Mouse (Mus musculus): ENCODE results near the gene Ccdc39. TPM values are rescaled to one million over a fixed set of nuclear protein-coding genes. Genes with fewer than 3 reads are reported as not detected.

Gene Ccdc39
- polyA plus RNA-seq (2014; fragmentation: Nextera tagmentation; extraction: Ambion mirVana), result 5.9 and 6.9 TPM in 2 replicates

DNA sequence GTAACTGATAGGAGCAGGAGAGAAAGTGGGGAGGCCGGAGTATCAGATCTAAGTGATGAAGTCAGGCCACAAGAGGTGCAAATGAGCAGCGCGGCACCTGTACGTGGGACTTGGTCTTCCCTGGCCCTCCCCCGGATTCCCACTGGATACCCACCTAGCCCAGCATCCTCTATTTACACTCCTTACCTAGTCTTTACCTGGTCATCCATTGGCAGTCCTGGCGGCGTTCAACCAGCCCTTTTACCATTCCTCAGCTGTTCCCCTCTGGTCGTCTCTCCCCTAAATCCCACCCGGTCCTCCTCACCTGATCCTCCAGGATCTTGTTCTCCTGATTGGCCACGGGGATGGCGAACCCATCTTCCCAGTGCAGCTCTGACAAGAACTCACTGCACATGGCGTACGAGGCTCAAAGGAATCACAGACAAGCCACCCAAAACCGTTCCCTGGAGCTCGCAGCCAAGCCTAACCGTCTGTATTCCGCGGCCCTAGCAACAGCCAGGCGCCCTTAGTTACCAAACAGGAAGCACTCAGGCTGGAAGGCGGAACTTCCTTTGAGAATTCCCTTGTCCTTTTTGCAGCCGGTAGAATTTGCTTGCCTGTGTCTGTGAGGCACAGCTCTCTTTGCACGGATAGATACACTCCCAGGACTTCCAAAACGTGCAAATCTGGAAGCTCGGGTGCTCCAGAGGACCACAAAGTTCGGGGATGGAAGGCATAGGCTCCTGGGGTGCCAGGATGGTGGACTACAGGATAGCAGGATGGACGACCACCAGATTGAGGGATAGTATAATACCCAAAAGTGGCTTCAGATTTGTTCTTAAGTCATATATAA lies at the start of gene Ccdc39:
TSS of gene Ccdc39 (minus strand) at position 510 of the 832 bp plus-strand sequence.
- Histone ChIP-seq H3K4me3 (ENCODE audit: low read depth, low read length) (peak within 1 kb of the TSS; percentile 41), H3K9ac (replicated peaks; ENCODE audit: low read depth, low read length) (peak within 1 kb of the TSS; percentile 53), H3K4me2 (replicated peaks; ENCODE audit: low read depth, low read length) (peak within 1 kb of the TSS; percentile 71), H3K4me1 (ENCODE audit: control insufficient read depth, insufficient read depth, low read length) (peaks cover 5% of the 10 kb centered on the region; the same call in 1 of the 2 replicates), H3K9me3 (ENCODE audit: control insufficient read depth, low read depth, low read length) (no peaks in the 10 kb centered on the region), H3K27ac (ENCODE audit: low read length) (no peak within 1 kb of the TSS), H3K27me3 (ENCODE audit: control insufficient read depth, insufficient read depth, low read length) (no peaks in the 10 kb centered on the region), H3K36me3 (ENCODE audit: control insufficient read depth, insufficient read depth, low read length) (no peaks in the 10 kb centered on the region)
- ATAC-seq (ENCODE audit: insufficient number of reproducible peaks, insufficient read depth, low FRiP score, low read depth), result peak; percentile 88; the same call in 1 of the 2 replicates
- 4% methylated on average over 26 of the region's 26 CpGs for WGBS

DNA sequence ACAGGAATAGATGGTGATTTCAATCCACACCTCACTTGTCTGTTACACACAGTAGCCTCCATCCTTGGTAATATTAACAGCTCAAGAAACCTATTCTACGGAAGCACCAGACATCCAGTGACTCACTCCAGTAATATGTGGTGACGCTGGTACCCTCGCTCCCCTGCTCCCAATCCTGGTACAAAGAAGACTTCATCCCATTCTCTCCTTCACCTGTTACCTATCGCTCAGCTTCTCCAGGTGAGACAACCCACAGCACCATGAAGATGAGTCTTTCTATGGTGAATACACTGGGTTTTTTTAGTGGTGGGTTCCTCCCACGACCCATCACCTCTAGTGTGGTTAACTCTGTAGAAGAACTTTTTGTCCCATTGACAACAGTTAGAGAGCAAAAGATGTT lies 49.3 kb upstream of the Ccdc39 start:
- H3K9ac ChIP-seq (replicated peaks; ENCODE audit: low read depth, low read length), result no peak overlapping the region
- no peaks in the 10 kb centered on the region for H3K27me3 ChIP-seq (ENCODE audit: control insufficient read depth, insufficient read depth, low read length)
- H3K4me1 ChIP-seq (ENCODE audit: control insufficient read depth, insufficient read depth, low read length), result no peaks in the 10 kb centered on the region
- H3K36me3 ChIP-seq (ENCODE audit: control insufficient read depth, insufficient read depth, low read length), result no peaks in the 10 kb centered on the region
- no peak overlapping the region for H3K27ac ChIP-seq (ENCODE audit: low read length)
- no peak overlapping the region for H3K4me3 ChIP-seq (ENCODE audit: low read depth, low read length)
- no peak overlapping the region for H3K4me2 ChIP-seq (replicated peaks; ENCODE audit: low read depth, low read length)
- no peak for ATAC-seq (ENCODE audit: insufficient number of reproducible peaks, insufficient read depth, low FRiP score, low read depth)
- WGBS, result 91% methylated on average over 5 of the region's 5 CpGs
- no peaks in the 10 kb centered on the region for H3K9me3 ChIP-seq (ENCODE audit: control insufficient read depth, low read depth, low read length)

DNA sequence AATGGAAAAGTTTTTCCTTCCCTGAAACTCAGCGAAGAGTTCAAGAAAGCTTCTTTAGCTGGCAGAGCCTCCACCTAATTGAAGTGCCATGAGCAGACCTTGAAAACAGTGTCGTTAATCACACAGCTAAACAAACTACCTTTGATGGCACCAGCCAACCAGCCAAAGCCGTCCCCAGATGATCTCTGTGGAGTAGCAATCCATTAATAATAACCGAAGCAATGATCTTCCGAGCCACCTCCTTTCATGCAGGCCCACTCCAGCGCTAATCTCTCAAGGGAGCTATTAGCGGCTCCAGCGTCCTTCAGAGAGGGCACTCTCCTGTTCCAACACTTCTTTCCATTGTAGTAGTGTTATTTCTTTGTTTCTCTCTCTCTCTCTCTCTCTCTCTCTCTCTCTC lies 43.3 kb upstream of the Ccdc39 start:
- WGBS, result 26% methylated on average over 8 of the region's 8 CpGs
- H3K4me1 ChIP-seq (ENCODE audit: control insufficient read depth, insufficient read depth, low read length), result no peaks in the 10 kb centered on the region
- no peak for ATAC-seq (ENCODE audit: insufficient number of reproducible peaks, insufficient read depth, low FRiP score, low read depth)

DNA sequence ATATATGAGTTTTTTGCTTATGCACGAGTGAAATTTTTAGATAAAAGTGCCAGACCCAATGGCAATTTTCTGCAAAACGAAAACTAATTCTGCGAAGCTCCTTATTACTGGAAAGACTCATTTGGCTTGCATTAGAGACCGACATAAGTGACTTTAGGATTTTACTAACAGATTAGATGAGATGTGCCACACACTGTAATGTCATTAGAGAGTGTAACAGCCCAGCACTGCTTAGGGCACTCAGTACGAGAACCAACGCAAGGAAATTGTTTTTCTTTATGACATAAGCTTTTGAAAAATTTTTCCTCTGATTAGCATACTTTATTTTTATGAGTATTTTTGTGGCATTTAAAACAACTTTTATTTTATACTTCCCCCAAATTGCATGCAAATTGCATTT lies 39.0 kb upstream of the Ccdc39 start:
- Histone ChIP-seq H3K27me3 (ENCODE audit: control insufficient read depth, insufficient read depth, low read length) (no peaks in the 10 kb centered on the region), H3K27ac (ENCODE audit: low read length) (no peak overlapping the region), H3K4me1 (ENCODE audit: control insufficient read depth, insufficient read depth, low read length) (no peaks in the 10 kb centered on the region), H3K4me2 (replicated peaks; ENCODE audit: low read depth, low read length) (no peak overlapping the region), H3K9me3 (ENCODE audit: control insufficient read depth, low read depth, low read length) (no peaks in the 10 kb centered on the region), H3K9ac (replicated peaks; ENCODE audit: low read depth, low read length) (no peak overlapping the region), H3K4me3 (ENCODE audit: low read depth, low read length) (no peak overlapping the region), H3K36me3 (ENCODE audit: control insufficient read depth, insufficient read depth, low read length) (no peaks in the 10 kb centered on the region)
- 82% methylated on average over 6 of the region's 6 CpGs for WGBS
- no peak for ATAC-seq (ENCODE audit: insufficient number of reproducible peaks, insufficient read depth, low FRiP score, low read depth)

More for the DNA sequence above, 43.3 kb upstream of the Ccdc39 start:
- no peaks in the 10 kb centered on the region for H3K27me3 ChIP-seq (ENCODE audit: control insufficient read depth, insufficient read depth, low read length)
- H3K9me3 ChIP-seq (ENCODE audit: control insufficient read depth, low read depth, low read length), result no peaks in the 10 kb centered on the region
- H3K4me3 ChIP-seq (ENCODE audit: low read depth, low read length), result no peak overlapping the region
- no peak overlapping the region for H3K4me2 ChIP-seq (replicated peaks; ENCODE audit: low read depth, low read length)
- H3K27ac ChIP-seq (ENCODE audit: low read length), result no peak overlapping the region
- no peaks in the 10 kb centered on the region for H3K36me3 ChIP-seq (ENCODE audit: control insufficient read depth, insufficient read depth, low read length)
- no peak overlapping the region for H3K9ac ChIP-seq (replicated peaks; ENCODE audit: low read depth, low read length)

DNA sequence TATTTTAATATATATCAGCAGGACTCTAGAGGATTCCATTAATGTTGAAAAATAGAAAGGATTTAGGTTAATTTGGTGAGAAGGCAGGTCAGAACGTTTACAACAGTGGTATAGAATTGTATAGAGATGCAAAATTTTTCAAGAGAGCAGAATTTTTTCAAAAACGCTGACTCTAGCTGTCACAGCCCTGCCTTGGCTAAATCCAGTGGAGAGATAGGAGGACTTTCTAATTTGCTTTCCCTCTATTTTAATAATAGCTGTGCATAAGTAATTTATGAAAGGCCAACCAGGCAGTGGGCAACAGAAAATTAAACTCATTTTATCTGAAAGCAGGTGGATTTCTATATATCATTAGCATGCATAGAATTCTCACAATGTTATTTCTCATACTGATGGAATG lies 38.6 kb upstream of the Ccdc39 start:
- no peak overlapping the region for H3K4me2 ChIP-seq (replicated peaks; ENCODE audit: low read depth, low read length)
- H3K4me1 ChIP-seq (ENCODE audit: control insufficient read depth, insufficient read depth, low read length), result no peaks in the 10 kb centered on the region
- H3K27me3 ChIP-seq (ENCODE audit: control insufficient read depth, insufficient read depth, low read length), result no peaks in the 10 kb centered on the region
- H3K9me3 ChIP-seq (ENCODE audit: control insufficient read depth, low read depth, low read length), result no peaks in the 10 kb centered on the region
- H3K36me3 ChIP-seq (ENCODE audit: control insufficient read depth, insufficient read depth, low read length), result no peaks in the 10 kb centered on the region
- no peak overlapping the region for H3K4me3 ChIP-seq (ENCODE audit: low read depth, low read length)
- 79% methylated on average over 2 of the region's 2 CpGs for whole genome bisulfite sequencing
- H3K9ac ChIP-seq (replicated peaks; ENCODE audit: low read depth, low read length), result no peak overlapping the region
- H3K27ac ChIP-seq (ENCODE audit: low read length), result no peak overlapping the region
- ATAC-seq (ENCODE audit: insufficient number of reproducible peaks, insufficient read depth, low FRiP score, low read depth), result no peak

DNA sequence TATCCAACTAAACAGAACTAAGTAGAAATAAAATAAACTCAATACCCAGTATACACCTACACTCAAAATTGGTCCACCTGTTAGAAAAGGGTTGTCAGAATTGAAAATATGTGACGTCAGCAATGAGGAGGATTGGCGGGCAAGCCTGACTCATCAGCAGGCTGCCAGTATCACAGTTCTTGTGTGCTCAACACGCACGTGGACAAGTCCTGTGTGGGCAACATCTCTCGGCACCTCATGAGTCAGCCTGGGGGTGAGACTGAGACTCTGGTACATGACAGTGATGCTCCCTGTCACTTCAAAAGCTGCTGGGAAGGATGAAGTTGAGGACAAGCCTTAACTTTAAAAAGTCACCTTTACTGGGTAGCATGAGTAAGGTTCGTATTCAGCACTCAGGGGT lies 34.6 kb upstream of the Ccdc39 start:
- no peaks in the 10 kb centered on the region for H3K4me1 ChIP-seq (ENCODE audit: control insufficient read depth, insufficient read depth, low read length)
- H3K27ac ChIP-seq (ENCODE audit: low read length), result no peak overlapping the region
- WGBS, result 87% methylated on average over 6 of the region's 6 CpGs
- no peak for ATAC-seq (ENCODE audit: insufficient number of reproducible peaks, insufficient read depth, low FRiP score, low read depth)
- no peak overlapping the region for H3K4me3 ChIP-seq (ENCODE audit: low read depth, low read length)
- H3K9me3 ChIP-seq (ENCODE audit: control insufficient read depth, low read depth, low read length), result no peaks in the 10 kb centered on the region
- no peak overlapping the region for H3K4me2 ChIP-seq (replicated peaks; ENCODE audit: low read depth, low read length)
- no peak overlapping the region for H3K9ac ChIP-seq (replicated peaks; ENCODE audit: low read depth, low read length)
- no peaks in the 10 kb centered on the region for H3K27me3 ChIP-seq (ENCODE audit: control insufficient read depth, insufficient read depth, low read length)
- H3K36me3 ChIP-seq (ENCODE audit: control insufficient read depth, insufficient read depth, low read length), result no peaks in the 10 kb centered on the region

DNA sequence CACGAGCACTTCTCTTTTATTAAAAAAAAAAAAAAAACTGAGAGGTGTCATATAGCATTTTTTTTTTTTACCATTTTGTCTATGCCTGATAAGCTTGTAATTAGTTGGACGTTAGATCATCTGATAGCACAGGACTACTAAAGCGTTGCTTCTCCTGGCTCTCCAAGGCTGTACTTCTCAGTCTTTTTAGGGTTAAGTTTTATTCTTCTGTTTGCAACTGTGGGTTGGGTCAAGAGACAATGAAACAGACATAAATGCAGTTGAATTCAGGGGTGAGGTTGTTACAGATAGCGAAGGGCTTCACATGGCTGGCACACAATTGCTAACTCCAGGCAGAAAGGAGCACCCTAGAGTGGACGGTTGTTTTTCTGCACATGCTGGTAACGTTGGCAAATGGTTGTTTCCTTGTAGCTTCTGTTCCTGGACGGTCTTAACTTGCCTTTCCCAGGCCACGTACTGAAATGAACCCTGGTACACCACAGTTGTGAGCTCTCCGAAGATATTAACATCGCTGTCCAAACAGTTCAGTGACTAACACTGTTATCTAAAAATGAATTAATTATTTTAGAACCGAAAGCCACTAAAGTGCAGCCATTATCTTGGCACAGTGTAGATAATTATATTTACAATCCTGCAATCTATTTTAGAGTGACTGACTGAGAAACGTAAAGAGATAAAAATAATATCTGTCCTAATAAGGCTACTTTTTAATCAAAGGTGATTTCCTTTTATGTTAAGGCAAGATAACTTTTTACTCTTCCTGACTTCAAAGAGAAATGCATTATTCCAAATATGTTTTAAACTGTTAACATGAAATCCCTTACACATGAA lies 30.6 kb upstream of the Ccdc39 start:
- Histone ChIP-seq H3K9ac (replicated peaks; ENCODE audit: low read depth, low read length) (no peak overlapping the region), H3K27me3 (ENCODE audit: control insufficient read depth, insufficient read depth, low read length) (no peaks in the 10 kb centered on the region), H3K27ac (ENCODE audit: low read length) (no peak overlapping the region), H3K9me3 (ENCODE audit: control insufficient read depth, low read depth, low read length) (no peaks in the 10 kb centered on the region), H3K4me2 (replicated peaks; ENCODE audit: low read depth, low read length) (no peak overlapping the region), H3K36me3 (ENCODE audit: control insufficient read depth, insufficient read depth, low read length) (no peaks in the 10 kb centered on the region), H3K4me1 (ENCODE audit: control insufficient read depth, insufficient read depth, low read length) (no peaks in the 10 kb centered on the region), H3K4me3 (ENCODE audit: low read depth, low read length) (no peak overlapping the region)
- 54% methylated on average over 12 of the region's 12 CpGs for WGBS
- 0 out of 2 replicates have a peak, but pooled peaks have one; percentile 58 for ATAC-seq (ENCODE audit: insufficient number of reproducible peaks, insufficient read depth, low FRiP score, low read depth)

DNA sequence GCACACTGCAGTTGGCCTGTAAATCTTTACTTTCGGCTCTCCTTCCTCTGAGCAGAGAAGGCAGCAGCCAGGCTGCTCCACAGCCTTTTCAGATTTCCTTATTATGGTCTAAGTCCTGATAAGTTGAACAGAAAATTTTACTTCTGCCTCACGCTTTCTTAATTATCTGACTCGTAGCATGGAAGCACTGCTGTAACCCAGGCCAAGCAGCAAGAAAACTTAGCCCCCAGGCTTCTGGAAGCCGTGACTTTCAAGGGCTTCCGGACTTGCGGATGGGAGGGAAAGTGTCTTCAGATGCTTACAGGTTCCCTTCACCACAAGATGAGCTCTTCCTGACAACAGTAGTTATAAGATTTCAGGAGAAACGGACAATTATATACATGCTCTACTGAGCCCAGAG lies 29.7 kb upstream of the Ccdc39 start:
- no peaks in the 10 kb centered on the region for H3K27me3 ChIP-seq (ENCODE audit: control insufficient read depth, insufficient read depth, low read length)
- no peak overlapping the region for H3K9ac ChIP-seq (replicated peaks; ENCODE audit: low read depth, low read length)
- H3K9me3 ChIP-seq (ENCODE audit: control insufficient read depth, low read depth, low read length), result no peaks in the 10 kb centered on the region
- H3K4me1 ChIP-seq (ENCODE audit: control insufficient read depth, insufficient read depth, low read length), result no peaks in the 10 kb centered on the region
- H3K27ac ChIP-seq (ENCODE audit: low read length), result no peak overlapping the region
- WGBS, result 80% methylated on average over 7 of the region's 7 CpGs
- H3K4me3 ChIP-seq (ENCODE audit: low read depth, low read length), result no peak overlapping the region
- no peaks in the 10 kb centered on the region for H3K36me3 ChIP-seq (ENCODE audit: control insufficient read depth, insufficient read depth, low read length)
- no peak overlapping the region for H3K4me2 ChIP-seq (replicated peaks; ENCODE audit: low read depth, low read length)
- ATAC-seq (ENCODE audit: insufficient number of reproducible peaks, insufficient read depth, low FRiP score, low read depth), result no peak

Measured in stomach, embryonic 14.5 days (tissue).